Comparison of ENCODE assay signal across 29 mouse cellular contexts in genomic region chr2:56662306-56662956, GRCm38 (mm10).
DNase-seq lines count a peak whose midpoint lies in the region; ATAC-seq and TF ChIP-seq lines count a peak whose summit lies in the region.
"Had no signal": no experiment of that assay in that cellular context is flagged by ENCODE, and none has a peak within 500 bp of the region (broad histone marks: within the 10 kb centered on the region; RNA-seq: fewer than 3 reads in every experiment).

No protein-coding gene starts in this region.

- no peak overlapping the region for H3K4me2 ChIP-seq in hindbrain, embryonic 16.5 days (ENCODE audit: low read length)
- no peak overlapping the region for H3K4me2 ChIP-seq in forebrain, embryonic 13.5 days
- no peak overlapping the region for H3K4me2 ChIP-seq in forebrain, postnatal 0 days (ENCODE audit: low read depth)
- H3K4me2 ChIP-seq in midbrain, postnatal 0 days (ENCODE audit: low read depth, low read length, poor library complexity, severe bottlenecking): no peak overlapping the region
- H3K4me2 ChIP-seq: embryonic facial prominence, embryonic 12.5 days; heart, embryonic 15.5 days; liver, embryonic 13.5 days; lung, embryonic 14.5 days; neural tube, embryonic 12.5 days had no signal

- H3K4me1 ChIP-seq in hindbrain, embryonic 16.5 days (ENCODE audit: control insufficient read depth, insufficient read depth, low read depth, low read length): no peaks in the 10 kb centered on the region
- no peaks in the 10 kb centered on the region for H3K4me1 ChIP-seq in hindbrain, embryonic 10.5 days (replicated peaks)
- H3K4me1 ChIP-seq in forebrain, embryonic 13.5 days: peaks cover 3% of the 10 kb centered on the region; the same call in 1 of the 2 replicates
- no peaks in the 10 kb centered on the region for H3K4me1 ChIP-seq in forebrain, postnatal 0 days (ENCODE audit: insufficient read depth)
- no peaks in the 10 kb centered on the region for H3K4me1 ChIP-seq in midbrain, postnatal 0 days (ENCODE audit: insufficient read depth, low read length)
- H3K4me1 ChIP-seq in lung, adult 2 months (ENCODE audit: control insufficient read depth, insufficient read depth, low read length): no peaks in the 10 kb centered on the region
- H3K4me1 ChIP-seq: embryonic facial prominence, embryonic 12.5 days; heart, embryonic 10.5 days; heart, embryonic 15.5 days; liver, embryonic 13.5 days; neural tube, embryonic 12.5 days had no signal

- 51% methylated on average over 8 of the region's 8 CpGs for WGBS in hindbrain, embryonic 16.5 days
- 87% methylated on average over 8 of the region's 8 CpGs for WGBS in hindbrain, embryonic 10.5 days
- WGBS in forebrain, embryonic 13.5 days: 29% methylated on average over 8 of the region's 8 CpGs
- 13% methylated on average over 8 of the region's 8 CpGs for WGBS in forebrain, postnatal 0 days
- 48% methylated on average over 8 of the region's 8 CpGs for WGBS in midbrain, postnatal 0 days
- WGBS in lung, adult 2 months: 68% methylated on average over 8 of the region's 8 CpGs

- DNase-seq in hindbrain, embryonic 10.5 days (ENCODE audit: low spot score): no peak
- peak; percentile 6 for DNase-seq in forebrain, postnatal 0 days
- peak; percentile 39 for DNase-seq in midbrain, postnatal 0 days (ENCODE audit: low spot score)
- DNase-seq in lung, adult 2 months: no peak
- DNase-seq in embryo, embryonic 10 days (ENCODE audit: low spot score): no peak
- DNase-seq: adrenal gland, postnatal 25 days; cerebellum, adult 2 months; cerebellum, postnatal 25 days; embryo, embryonic 11 days; gastrocnemius, postnatal 10 days; kidney, adult 9 months; kidney, postnatal 10 days; layer of hippocampus, postnatal 36 days; left cerebral cortex, postnatal 4 days; liver, embryonic 13.5 days; lung, embryonic 14.5 days; lung, postnatal 14 days; right cerebral cortex, adult 18-20 months; spleen, adult 18-20 months; thymus, postnatal 14 days had no signal

- no peaks in the 10 kb centered on the region for H3K27me3 ChIP-seq in hindbrain, embryonic 16.5 days (replicated peaks; ENCODE audit: control insufficient read depth, insufficient read depth, low read length)
- H3K27me3 ChIP-seq in hindbrain, embryonic 10.5 days (ENCODE audit: insufficient read depth, poor library complexity, severe bottlenecking): no peaks in the 10 kb centered on the region
- no peaks in the 10 kb centered on the region for H3K27me3 ChIP-seq in forebrain, embryonic 13.5 days
- H3K27me3 ChIP-seq in forebrain, postnatal 0 days (ENCODE audit: insufficient read depth, low read length): no peaks in the 10 kb centered on the region
- H3K27me3 ChIP-seq in midbrain, postnatal 0 days (ENCODE audit: insufficient read depth, low read length): no peaks in the 10 kb centered on the region
- H3K27me3 ChIP-seq: embryonic facial prominence, embryonic 12.5 days; heart, embryonic 15.5 days; liver, embryonic 13.5 days; neural tube, embryonic 12.5 days had no signal

- H3K9me3 ChIP-seq in hindbrain, embryonic 16.5 days (ENCODE audit: control insufficient read depth, low read length): no peaks in the 10 kb centered on the region
- H3K9me3 ChIP-seq in hindbrain, embryonic 10.5 days: no peaks in the 10 kb centered on the region
- H3K9me3 ChIP-seq in forebrain, embryonic 13.5 days (replicated peaks): no peaks in the 10 kb centered on the region
- no peaks in the 10 kb centered on the region for H3K9me3 ChIP-seq in forebrain, postnatal 0 days (ENCODE audit: low read length)
- H3K9me3 ChIP-seq in midbrain, postnatal 0 days (ENCODE audit: low read length): no peaks in the 10 kb centered on the region
- H3K9me3 ChIP-seq: embryonic facial prominence, embryonic 12.5 days; heart, embryonic 10.5 days; heart, embryonic 15.5 days; liver, embryonic 13.5 days; neural tube, embryonic 12.5 days had no signal

- H3K36me3 ChIP-seq in hindbrain, embryonic 16.5 days (ENCODE audit: control insufficient read depth, insufficient read depth, low read length): no peaks in the 10 kb centered on the region
- H3K36me3 ChIP-seq in hindbrain, embryonic 10.5 days: no peaks in the 10 kb centered on the region
- no peaks in the 10 kb centered on the region for H3K36me3 ChIP-seq in forebrain, embryonic 13.5 days (ENCODE audit: poor library complexity, severe bottlenecking)
- no peaks in the 10 kb centered on the region for H3K36me3 ChIP-seq in forebrain, postnatal 0 days (ENCODE audit: insufficient read depth)
- no peaks in the 10 kb centered on the region for H3K36me3 ChIP-seq in midbrain, postnatal 0 days (ENCODE audit: insufficient read depth, low read length)
- H3K36me3 ChIP-seq: embryonic facial prominence, embryonic 12.5 days; heart, embryonic 10.5 days; heart, embryonic 15.5 days; liver, embryonic 13.5 days; neural tube, embryonic 12.5 days had no signal

- H3K27ac ChIP-seq in hindbrain, embryonic 16.5 days (ENCODE audit: low read depth, low read length): no peak overlapping the region
- H3K27ac ChIP-seq in hindbrain, embryonic 10.5 days: no peak overlapping the region
- H3K27ac ChIP-seq in forebrain, embryonic 13.5 days: no peak overlapping the region
- H3K27ac ChIP-seq in forebrain, postnatal 0 days (ENCODE audit: low read depth, low read length): no peak overlapping the region
- no peak overlapping the region for H3K27ac ChIP-seq in midbrain, postnatal 0 days (ENCODE audit: low read depth, low read length)
- H3K27ac ChIP-seq: embryonic facial prominence, embryonic 12.5 days; heart, embryonic 10.5 days; heart, embryonic 15.5 days; liver, embryonic 13.5 days; neural tube, embryonic 12.5 days had no signal

- no peak overlapping the region for H3K4me3 ChIP-seq in hindbrain, embryonic 16.5 days (ENCODE audit: low read length)
- no peak overlapping the region for H3K4me3 ChIP-seq in hindbrain, embryonic 10.5 days
- no peak overlapping the region for H3K4me3 ChIP-seq in forebrain, embryonic 13.5 days
- no peak overlapping the region for H3K4me3 ChIP-seq in forebrain, postnatal 0 days (ENCODE audit: low read depth, low read length)
- H3K4me3 ChIP-seq in midbrain, postnatal 0 days (ENCODE audit: low read depth, low read length): no peak overlapping the region
- H3K4me3 ChIP-seq in lung, adult 2 months (replicated peaks; ENCODE audit: extremely low read depth, low read depth, low read length): no peak overlapping the region
- H3K4me3 ChIP-seq: embryonic facial prominence, embryonic 12.5 days; heart, embryonic 10.5 days; heart, embryonic 15.5 days; liver, embryonic 13.5 days; myocyte; neural tube, embryonic 12.5 days had no signal

- TF ChIP-seq POLR2A in lung, adult 2 months (IDR thresholded peaks at IDR 0.05; ENCODE audit: borderline replicate concordance, extremely low read depth, low read depth, low read length): no peak

- no peak for TF ChIP-seq CTCF in forebrain, postnatal 0 days (IDR thresholded peaks at IDR 0.05; ENCODE audit: low read depth)
- no peak for TF ChIP-seq CTCF in midbrain, postnatal 0 days (IDR thresholded peaks at IDR 0.05)
- TF ChIP-seq CTCF in lung, adult 2 months (IDR thresholded peaks at IDR 0.05; ENCODE audit: insufficient read depth, low read length): no peak

- H3K9ac ChIP-seq in hindbrain, embryonic 16.5 days (ENCODE audit: low read depth, low read length): no peak overlapping the region
- H3K9ac ChIP-seq in forebrain, embryonic 13.5 days: no peak overlapping the region
- no peak overlapping the region for H3K9ac ChIP-seq in forebrain, postnatal 0 days
- H3K9ac ChIP-seq in midbrain, postnatal 0 days (replicated peaks; ENCODE audit: low read length, poor library complexity, severe bottlenecking): no peak overlapping the region
- H3K9ac ChIP-seq: embryonic facial prominence, embryonic 12.5 days; heart, embryonic 15.5 days; liver, embryonic 13.5 days; lung, embryonic 14.5 days; neural tube, embryonic 12.5 days had no signal

- 0 out of 2 replicates have a peak, but pooled peaks have one; percentile 45 for ATAC-seq in hindbrain, embryonic 16.5 days
- peak; percentile 96 for ATAC-seq in forebrain, embryonic 13.5 days
- no peak for ATAC-seq in forebrain, postnatal 0 days
- no peak for ATAC-seq in midbrain, postnatal 0 days (ENCODE audit: low FRiP score)
- ATAC-seq: CD4-positive, CD25-positive, alpha-beta regulatory T cell, adult 4 months; intestine, postnatal 0 days had no signal

Comparison
In these comparisons a context has a peak if more than half of its experiments do, and no peak if none do; other contexts are left out.
1. ATAC-seq: peak in hindbrain, embryonic 16.5 days (single experiment) and forebrain, embryonic 13.5 days (single experiment); none in forebrain, postnatal 0 days (single experiment) and midbrain, postnatal 0 days (single experiment).
2. DNase-seq: peak in forebrain, postnatal 0 days (single experiment) and midbrain, postnatal 0 days (single experiment); none in hindbrain, embryonic 10.5 days (single experiment), lung, adult 2 months (single experiment) and embryo, embryonic 10 days (single experiment).